Mouse (Mus musculus) liver, embryonic 16.5 days (tissue): ENCODE measurements around the gene Dcun1d3. TPM values are rescaled to one million over a fixed set of nuclear protein-coding genes. Genes with fewer than 3 reads are reported as not detected.

Source experiments
- ATAC-seq: fragments of 200-750 bp; cut with Nextera tagmentation; 2 replicates; pipeline ENCODE4 v1.8.0; 2017; ENCODE audit warnings: low read depth, mild to moderate bottlenecking, moderate number of reproducible peaks, moderate library complexity
- H3K27ac ChIP-seq: fragments of 300-500 bp; sonication (generic); 2 replicates; pipeline ENCODE4 v1.5.1; 2014; ENCODE audit warnings: mild to moderate bottlenecking, low read length
- H3K27me3 ChIP-seq: fragments of 300-500 bp; sonication (generic); 2 replicates; pipeline ENCODE4 v1.6.1; 2014; ENCODE audit warnings: low read depth, low read length, mixed read lengths; ENCODE audit not compliant: control insufficient read depth, insufficient read depth
- H3K36me3 ChIP-seq: fragments of 300-500 bp; sonication (generic); 2 replicates; pipeline ENCODE4 v1.6.1; 2014; ENCODE audit warnings: mild to moderate bottlenecking; ENCODE audit not compliant: control insufficient read depth, insufficient read depth
- H3K4me1 ChIP-seq: fragments of 300-500 bp; sonication (generic); 2 replicates; pipeline ENCODE4 v1.6.1; 2014; ENCODE audit warnings: low read depth, low read length, mixed read lengths; ENCODE audit not compliant: control insufficient read depth
- H3K4me2 ChIP-seq: fragments of 300-500 bp; sonication (generic); 2 replicates; pipeline ENCODE4 v1.6.1; 2014; ENCODE audit warnings: low read depth, low read length, mixed read lengths
- H3K4me3 ChIP-seq: fragments of 300-500 bp; sonication (generic); 2 replicates; pipeline ENCODE4 v1.5.1; 2014; ENCODE audit warnings: low read depth, mild to moderate bottlenecking, low read length
- H3K9ac ChIP-seq: fragments of 300-500 bp; sonication (generic); 2 replicates; pipeline ENCODE4 v1.6.1; 2014; ENCODE audit warnings: low read depth, low read length
- H3K9me3 ChIP-seq: fragments of 300-500 bp; sonication (generic); replicated peaks from 2 replicates; pipeline ENCODE4 v1.6.1; 2016; ENCODE audit warnings: low read length; ENCODE audit not compliant: control insufficient read depth
- WGBS: fragments of 180-500 bp; shearing (Covaris S2); extraction: QIAGEN DNeasy Blood & Tissue Kit; methylation state at CpG from one replicate; pipeline ENCODE4 v1.1.7; 2014; ENCODE audit not compliant: insufficient replicate concordance; 5-methylcytosine and 5-hydroxymethylcytosine counted together
- polyA plus RNA-seq: library from polyadenylated mRNA; unstranded; fragments of >200 nt; fragmentation: Nextera tagmentation; extraction: Ambion mirVana; gene quantifications from 2 replicates; pipeline ENCODE4 v1.2.1, GENCODE M21; 2015

Dcun1d3 gene
- polyA plus RNA-seq, 1 experiment from 2014 or later = 1.9 TPM

DNA sequence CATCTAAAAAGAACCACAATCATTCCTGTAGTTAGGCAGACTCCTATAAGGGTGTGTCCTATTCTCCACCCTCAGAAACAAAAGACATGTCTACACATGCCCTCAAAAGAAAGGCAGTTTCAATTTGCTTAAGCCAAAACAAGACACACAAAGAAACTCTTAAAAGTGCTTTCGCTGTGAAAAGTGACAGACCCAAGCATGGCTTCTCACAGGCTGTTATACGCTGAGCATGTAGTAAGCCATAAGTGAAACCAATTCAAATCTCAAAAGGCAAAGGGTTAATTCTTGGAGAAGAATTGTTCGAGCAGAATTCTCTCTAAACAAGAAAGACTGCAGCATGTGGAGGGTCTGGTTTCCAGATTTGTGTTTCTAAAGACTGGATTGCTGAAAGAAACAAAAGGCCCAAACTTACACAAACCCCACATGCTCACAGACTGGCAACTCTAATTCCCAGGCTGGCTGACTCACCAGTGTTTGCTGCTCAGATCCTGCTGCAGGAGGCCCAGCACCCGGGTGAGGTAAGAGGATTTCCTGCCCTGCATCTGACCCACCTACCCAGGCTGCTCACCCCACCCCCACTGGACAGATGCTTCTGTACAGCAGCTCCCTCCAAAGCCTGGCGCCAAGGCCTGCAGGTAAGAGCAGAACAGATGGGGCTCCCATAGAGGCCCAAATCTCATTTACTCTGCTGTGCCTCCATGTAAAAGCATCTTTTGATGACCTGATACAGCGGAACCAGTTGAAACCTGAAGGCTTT is 34.6 kb downstream of the Dcun1d3 start:
- H3K27ac ChIP-seq = no peak overlapping the region
- H3K4me1 ChIP-seq = peaks cover 13% of the 10 kb centered on the region
- H3K36me3 ChIP-seq = no peaks in the 10 kb centered on the region; the same call in none of the 2 replicates
- H3K27me3 ChIP-seq = no peaks in the 10 kb centered on the region
- H3K4me2 ChIP-seq = no peak overlapping the region
- no peak overlapping the region for H3K9ac ChIP-seq
- peak; percentile 45 for ATAC-seq
- no peaks in the 10 kb centered on the region for H3K9me3 ChIP-seq
- 40% methylated on average over 6 of the region's 6 CpGs for WGBS
- H3K4me3 ChIP-seq = no peak overlapping the region

DNA sequence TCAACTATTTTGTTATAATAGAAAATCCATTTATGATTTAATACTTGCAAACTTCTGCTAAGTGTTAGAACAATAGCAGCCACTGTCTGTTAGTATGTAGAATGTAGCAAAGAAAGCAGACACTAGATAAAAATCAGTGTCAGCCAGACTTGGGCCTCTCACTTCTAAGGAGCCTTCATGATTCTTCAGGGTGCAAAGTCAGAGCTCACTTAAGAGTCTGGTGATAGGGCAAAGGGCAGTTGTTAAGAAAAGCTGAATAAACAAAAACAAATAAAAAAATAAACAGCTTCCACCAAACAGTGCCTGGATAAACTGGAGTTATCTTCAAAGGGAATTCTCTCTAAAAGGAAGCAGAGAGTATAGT is 35.1 kb downstream of the Dcun1d3 start:
- Histone ChIP-seq H3K4me2 (no peak overlapping the region), H3K27ac (no peak overlapping the region)
- ATAC-seq = no peak

GRCm38 (mm10) chr7:119860554-119860953 is 35.5 kb downstream of the Dcun1d3 start:
- ATAC-seq = no peak
- Histone ChIP-seq H3K9ac (no peak overlapping the region), H3K9me3 (no peaks in the 10 kb centered on the region), H3K36me3 (no peaks in the 10 kb centered on the region; the same call in none of the 2 replicates), H3K27me3 (no peaks in the 10 kb centered on the region), H3K4me2 (no peak overlapping the region), H3K4me1 (peaks cover 13% of the 10 kb centered on the region), H3K4me3 (no peak overlapping the region), H3K27ac (no peak overlapping the region)
- WGBS = 67% methylated on average over 2 of the region's 2 CpGs

More for the DNA sequence above, 35.1 kb downstream of the Dcun1d3 start:
- Histone ChIP-seq H3K36me3 (no peaks in the 10 kb centered on the region; the same call in none of the 2 replicates), H3K9ac (no peak overlapping the region), H3K27me3 (no peaks in the 10 kb centered on the region), H3K4me1 (peaks cover 13% of the 10 kb centered on the region), H3K9me3 (no peaks in the 10 kb centered on the region), H3K4me3 (no peak overlapping the region)

GRCm38 (mm10) chr7:119860116-119860515 is 36.0 kb downstream of the Dcun1d3 start:
- H3K4me3 ChIP-seq = no peak overlapping the region
- ATAC-seq = no peak
- 85% methylated on average over 3 of the region's 3 CpGs for WGBS
- H3K27ac ChIP-seq = no peak overlapping the region
- H3K4me2 ChIP-seq = no peak overlapping the region
- no peaks in the 10 kb centered on the region for H3K9me3 ChIP-seq
- H3K4me1 ChIP-seq = peaks cover 9% of the 10 kb centered on the region
- no peak overlapping the region for H3K9ac ChIP-seq
- no peaks in the 10 kb centered on the region for H3K27me3 ChIP-seq
- no peaks in the 10 kb centered on the region; the same call in none of the 2 replicates for H3K36me3 ChIP-seq

DNA sequence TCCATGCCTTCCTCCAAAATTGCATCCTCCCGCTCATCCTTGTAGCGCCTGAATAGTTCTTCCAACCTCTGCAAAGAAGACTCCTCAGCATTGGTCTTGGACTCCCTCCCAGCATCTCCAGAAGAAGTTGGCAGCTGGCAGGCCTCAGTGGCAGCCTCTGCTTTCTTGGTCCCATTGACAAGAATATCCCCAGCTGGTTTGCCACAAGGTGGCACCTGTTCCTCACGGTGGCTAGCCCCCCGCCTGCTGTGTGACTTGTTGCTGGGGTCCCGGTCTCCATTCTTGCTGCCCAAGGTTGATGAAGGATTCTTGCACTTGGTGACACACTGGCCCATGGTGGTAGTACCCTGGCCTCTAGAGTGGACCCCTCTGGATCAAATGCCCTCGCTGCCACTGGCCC is 36.6 kb downstream of the Dcun1d3 start:
- no peak for ATAC-seq
- Histone ChIP-seq H3K4me1 (peaks cover 8% of the 10 kb centered on the region), H3K4me2 (no peak overlapping the region), H3K4me3 (no peak overlapping the region), H3K36me3 (no peaks in the 10 kb centered on the region; the same call in none of the 2 replicates), H3K9ac (no peak overlapping the region), H3K27me3 (no peaks in the 10 kb centered on the region), H3K27ac (no peak overlapping the region), H3K9me3 (no peaks in the 10 kb centered on the region)
- 70% methylated on average over 6 of the region's 6 CpGs for WGBS

GRCm38 (mm10) chr7:119855031-119855430 is 41.1 kb downstream of the Dcun1d3 start:
- Histone ChIP-seq H3K4me2 (no peak overlapping the region), H3K9me3 (no peaks in the 10 kb centered on the region), H3K36me3 (no peaks in the 10 kb centered on the region; the same call in none of the 2 replicates), H3K4me3 (no peak overlapping the region), H3K4me1 (no peaks in the 10 kb centered on the region; the same call in 1 of the 2 replicates), H3K27ac (no peak overlapping the region), H3K27me3 (no peaks in the 10 kb centered on the region), H3K9ac (no peak overlapping the region)
- ATAC-seq = no peak

DNA sequence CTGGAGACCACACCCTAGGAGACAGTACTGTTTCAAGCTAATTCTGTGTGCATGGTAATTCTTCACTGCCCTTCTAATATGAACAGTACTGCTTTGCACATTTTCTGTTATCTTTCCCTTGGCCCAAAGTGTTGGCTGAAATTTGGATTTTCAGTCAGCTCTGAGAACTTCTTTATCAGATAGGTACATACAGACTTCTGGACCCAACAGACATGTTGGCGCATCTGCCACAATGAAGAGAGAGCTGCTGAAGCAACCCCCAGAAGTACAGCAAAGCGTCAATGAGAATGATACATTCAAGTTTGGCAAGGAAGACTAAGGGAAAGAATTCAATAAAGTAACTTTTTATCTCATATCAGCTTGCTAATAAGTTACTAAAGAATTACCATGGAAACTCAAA is 41.7 kb downstream of the Dcun1d3 start:
- Histone ChIP-seq H3K36me3 (no peaks in the 10 kb centered on the region; the same call in none of the 2 replicates), H3K27ac (no peak overlapping the region), H3K27me3 (no peaks in the 10 kb centered on the region), H3K9ac (no peak overlapping the region), H3K9me3 (no peaks in the 10 kb centered on the region), H3K4me2 (no peak overlapping the region), H3K4me1 (no peaks in the 10 kb centered on the region; the same call in 1 of the 2 replicates), H3K4me3 (no peak overlapping the region)
- no peak for ATAC-seq
- 64% methylated on average over 2 of the region's 2 CpGs for WGBS

DNA sequence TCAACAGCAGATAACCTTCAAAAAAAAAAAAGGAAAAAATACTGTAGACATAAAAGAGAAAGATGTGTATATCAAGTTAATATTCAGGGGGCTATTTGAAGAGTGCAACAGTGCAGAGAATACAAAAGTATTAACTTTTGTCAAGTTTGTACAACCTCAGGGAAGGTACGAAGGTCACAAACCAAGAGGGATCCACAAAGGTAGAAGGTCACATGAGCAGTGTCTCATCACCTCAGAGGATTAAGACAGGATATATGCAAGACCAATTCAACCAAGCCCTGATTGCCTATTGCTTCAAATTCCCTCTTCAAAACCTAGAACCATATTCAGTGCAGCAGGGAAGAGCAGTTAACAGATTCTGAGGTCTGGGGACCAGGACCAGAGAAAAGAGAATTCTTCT is 42.9 kb downstream of the Dcun1d3 start:
- Histone ChIP-seq H3K27me3 (no peaks in the 10 kb centered on the region), H3K4me2 (no peak overlapping the region), H3K27ac (no peak overlapping the region), H3K9ac (no peak overlapping the region), H3K4me1 (no peaks in the 10 kb centered on the region; the same call in 1 of the 2 replicates), H3K4me3 (no peak overlapping the region), H3K9me3 (no peaks in the 10 kb centered on the region), H3K36me3 (0 out of 2 replicates have a peak, but pooled peaks cover 2% of the 10 kb centered on the region)
- ATAC-seq = no peak
- WGBS = 84% methylated on average over 1 of the region's 1 CpGs

DNA sequence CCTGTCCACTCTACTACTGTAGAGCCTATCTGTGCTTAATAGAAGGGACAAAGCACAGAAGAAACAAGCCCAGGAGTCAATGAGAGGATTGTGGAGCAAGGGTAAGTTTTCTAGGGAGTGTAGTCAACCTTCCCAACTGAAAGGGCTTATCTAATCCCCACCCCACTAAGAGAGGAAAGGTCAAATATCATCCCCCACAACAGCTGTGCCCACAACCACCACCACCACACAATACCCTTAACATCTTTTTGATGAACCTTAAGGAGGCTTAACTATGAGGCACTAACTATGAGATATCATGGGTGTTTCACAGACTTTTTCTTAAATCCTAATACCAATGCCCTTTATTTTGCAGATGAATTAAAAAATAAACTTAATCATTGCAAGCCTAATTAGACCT is 43.6 kb downstream of the Dcun1d3 start:
- Histone ChIP-seq H3K4me2 (no peak overlapping the region), H3K9me3 (no peaks in the 10 kb centered on the region), H3K36me3 (0 out of 2 replicates have a peak, but pooled peaks cover 2% of the 10 kb centered on the region), H3K27ac (no peak overlapping the region), H3K4me3 (no peak overlapping the region), H3K9ac (no peak overlapping the region), H3K27me3 (no peaks in the 10 kb centered on the region), H3K4me1 (no peaks in the 10 kb centered on the region; the same call in 1 of the 2 replicates)
- ATAC-seq = no peak
